Mouse (Mus musculus) NIH3T3 (cell line): ENCODE measurements at regions not wholly inside any gene's neighbourhood (a gene's known extent, or its start where the extent isn't known, plus 50 kb on each side); places are given as distances from the start of the nearest gene placed in this dataset.

Source experiments
- DNase-seq: peaks from one replicate; pipeline ENCODE4 v3.0.0-alpha.2; 2012; ENCODE audit warnings: low read depth

DNA sequence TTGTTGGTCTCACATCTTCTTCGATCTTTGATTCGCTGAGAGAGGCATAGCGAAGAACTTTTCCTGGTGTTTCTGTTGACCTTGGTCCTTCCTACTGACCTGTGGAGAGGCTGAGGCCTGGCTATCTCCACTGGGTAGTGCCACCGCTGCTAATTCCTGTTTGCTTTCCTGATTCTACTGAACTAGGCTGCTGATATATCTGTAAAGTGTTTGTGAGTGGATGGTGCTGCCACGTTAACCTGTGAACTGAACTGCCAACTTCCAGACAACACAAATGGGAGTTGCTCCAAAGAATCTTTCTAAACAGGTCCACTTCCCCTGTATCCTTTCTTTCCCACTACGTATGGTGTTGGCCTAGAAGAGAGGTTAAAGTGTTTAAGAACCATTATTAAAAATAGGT lies 78.0 kb upstream of the Akt3 start:
- DNase-seq: no peak

GRCm38 (mm10) chr1:177323366-177323765 lies 65.4 kb upstream of the Akt3 start:
- DNase-seq: no peak

DNA sequence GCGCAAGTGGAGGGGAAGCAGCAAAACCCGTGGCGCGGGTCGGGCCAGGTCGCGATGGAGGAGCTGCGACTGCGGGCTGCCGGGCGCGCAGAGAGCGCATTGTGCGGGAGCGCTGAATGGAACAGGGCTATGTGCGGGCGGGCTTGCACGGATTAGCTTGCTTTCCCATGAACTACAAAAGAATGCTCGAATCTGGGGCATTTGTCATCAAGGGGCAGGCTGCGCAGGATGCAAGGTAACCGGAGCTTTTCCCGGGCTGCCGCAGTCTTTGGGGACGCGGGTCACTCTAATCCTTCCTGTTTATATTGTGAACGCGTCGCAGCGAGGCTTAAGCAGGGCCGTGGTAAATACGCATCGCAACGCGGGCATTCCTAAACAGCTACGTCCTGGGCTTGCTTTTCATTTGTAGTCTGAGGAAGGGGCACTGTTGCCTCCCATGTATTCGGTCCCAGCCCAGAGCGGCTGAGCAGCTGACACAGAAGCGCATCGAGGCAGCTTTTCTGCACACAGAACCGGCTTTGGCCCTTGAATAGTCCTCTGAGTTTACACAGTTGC lies 64.8 kb upstream of the Akt3 start:
- no peak for DNase-seq

DNA sequence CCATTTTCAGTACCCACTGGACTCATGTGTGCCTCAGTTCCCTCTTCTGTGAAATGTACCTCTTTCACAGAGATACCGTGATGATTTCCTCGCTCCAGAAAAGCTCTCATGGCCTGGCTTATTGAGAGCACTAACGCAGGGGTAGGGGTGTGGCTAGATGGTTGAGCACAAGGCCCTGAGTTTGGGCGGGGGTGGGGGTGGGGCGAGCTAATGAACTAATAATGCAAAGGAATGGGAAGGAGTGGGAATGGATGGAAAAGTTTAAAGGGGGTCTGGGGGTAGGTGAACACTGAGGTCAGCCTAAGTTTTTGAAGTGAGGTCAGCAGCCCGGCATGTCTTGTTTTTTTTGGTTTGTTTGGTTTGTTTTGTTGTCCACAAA lies 64.3 kb upstream of the Akt3 start:
- no peak for DNase-seq

- no peak for DNase-seq
These were observed 63.8 kb upstream of the Akt3 start for GRCm38 (mm10) chr1:177321655-177322306.

GRCm38 (mm10) chr1:177308213-177308872 lies 50.3 kb upstream of the Akt3 start:
- DNase-seq: peak; percentile 76
